Mouse (Mus musculus): Measurements from ENCODE around the gene Tbcel.

The Tbcel gene

GRCm38 (mm10) chr9:42484667-42485066 is 22.9 kb downstream of the Tbcel start:
- no peak for DNase-seq (ENCODE audit: low spot score in 2 of 2)

- DNase-seq (ENCODE audit: low spot score in 2 of 2), result no peak
These were observed 24.7 kb downstream of the Tbcel start for GRCm38 (mm10) chr9:42482944-42483343.

GRCm38 (mm10) chr9:42476166-42476565 is 31.4 kb downstream of the Tbcel start:
- DNase-seq (ENCODE audit: low spot score in 2 of 2), result no peak

- DNase-seq (ENCODE audit: low spot score in 2 of 2), result no peak
These were observed 33.4 kb downstream of the Tbcel start for GRCm38 (mm10) chr9:42474244-42474643.

GRCm38 (mm10) chr9:42471921-42472747 is 35.5 kb downstream of the Tbcel start:
- DNase-seq (ENCODE audit: low spot score in 2 of 2), result peak; percentile 71 to 91

GRCm38 (mm10) chr9:42471214-42471613 is 36.4 kb downstream of the Tbcel start:
- peak in 1 of 2 experiments; percentile 55 for DNase-seq (ENCODE audit: low spot score in 2 of 2)

- DNase-seq (ENCODE audit: low spot score in 2 of 2), result no peak
These were observed 38.3 kb downstream of the Tbcel start for GRCm38 (mm10) chr9:42469323-42469722.

- no peak for DNase-seq (ENCODE audit: low spot score in 2 of 2)
These were observed 39.2 kb downstream of the Tbcel start for GRCm38 (mm10) chr9:42468360-42468759.

- no peak for DNase-seq (ENCODE audit: low spot score in 2 of 2)
These were observed 40.3 kb downstream of the Tbcel start for GRCm38 (mm10) chr9:42467116-42467815.

- no peak for DNase-seq (ENCODE audit: low spot score in 2 of 2)
These were observed 41.9 kb downstream of the Tbcel start for GRCm38 (mm10) chr9:42465661-42466091.

GRCm38 (mm10) chr9:42464181-42464580 is 43.4 kb downstream of the Tbcel start:
- no peak for DNase-seq (ENCODE audit: low spot score in 2 of 2)

GRCm38 (mm10) chr9:42463220-42463989 is 44.2 kb downstream of the Tbcel start:
- DNase-seq (ENCODE audit: low spot score in 2 of 2), result peak; percentile 52 to 81

- peak; percentile 36 to 39 for DNase-seq (ENCODE audit: low spot score in 2 of 2)
These were observed 44.9 kb downstream of the Tbcel start for GRCm38 (mm10) chr9:42462585-42463219.

- DNase-seq (ENCODE audit: low spot score in 2 of 2), result peak; percentile 54 to 64
These were observed 46.1 kb downstream of the Tbcel start for GRCm38 (mm10) chr9:42461390-42462108.

GRCm38 (mm10) chr9:42460353-42460752 is 47.3 kb downstream of the Tbcel start:
- DNase-seq (ENCODE audit: low spot score in 2 of 2), result no peak

- DNase-seq (ENCODE audit: low spot score in 2 of 2), result no peak
These were observed 47.9 kb downstream of the Tbcel start for GRCm38 (mm10) chr9:42459736-42460135.

- DNase-seq (ENCODE audit: low spot score in 2 of 2), result no peak
These were observed 48.7 kb downstream of the Tbcel start for GRCm38 (mm10) chr9:42458741-42459515.

- no peak for DNase-seq (ENCODE audit: low spot score in 2 of 2)
These were observed 50.1 kb downstream of the Tbcel start for GRCm38 (mm10) chr9:42457501-42457900.

GRCm38 (mm10) chr9:42454364-42454763 is 53.2 kb downstream of the Tbcel start:
- no peak for DNase-seq (ENCODE audit: low spot score in 2 of 2)

GRCm38 (mm10) chr9:42449043-42449442 is 58.6 kb downstream of the Tbcel start:
- DNase-seq (ENCODE audit: low spot score in 2 of 2), result no peak

Data from spleen, postnatal 10 days (tissue).